Mouse (Mus musculus): Measurements from ENCODE around the gene Pigk.
A peak's percentile ranks its signal among the peaks of the same experiment; 100 is the strongest.
"Not testable (repeated sequence)": the region's sequence is repeated elsewhere in the genome, so short reads cannot be mapped to it uniquely, and the experiment has no call there.

The Pigk gene

GRCm38 (mm10) chr3:152770056-152770455 lies 56.2 kb downstream of the Pigk start:
- DNase-seq, result no peak

GRCm38 (mm10) chr3:152776363-152776762 lies 62.5 kb downstream of the Pigk start:
- DNase-seq, result peak; percentile 32

- DNase-seq, result peak; percentile 81
Measured at GRCm38 (mm10) chr3:152776872-152777540, 63.1 kb downstream of the Pigk start.

GRCm38 (mm10) chr3:152779819-152780218 lies 65.9 kb downstream of the Pigk start:
- no peak for DNase-seq

GRCm38 (mm10) chr3:152783792-152784191 lies 69.9 kb downstream of the Pigk start:
- DNase-seq, result peak; percentile 71

- DNase-seq, result not testable (repeated sequence)
Measured at GRCm38 (mm10) chr3:152784353-152784752, 70.5 kb downstream of the Pigk start.

- DNase-seq, result not testable (repeated sequence)
Measured at GRCm38 (mm10) chr3:152788301-152788953, 74.5 kb downstream of the Pigk start.

- DNase-seq, result peak; percentile 64
Measured at GRCm38 (mm10) chr3:152792601-152793000, 78.7 kb downstream of the Pigk start.

GRCm38 (mm10) chr3:152793006-152793405 lies 79.1 kb downstream of the Pigk start:
- no peak for DNase-seq

- peak; percentile 24 for DNase-seq
Measured at GRCm38 (mm10) chr3:152796216-152796615, 82.3 kb downstream of the Pigk start.

- DNase-seq, result no peak
Measured at GRCm38 (mm10) chr3:152797354-152797753, 83.5 kb downstream of the Pigk start.

GRCm38 (mm10) chr3:152799738-152800431 lies 86.0 kb downstream of the Pigk start:
- DNase-seq, result peak; percentile 87

GRCm38 (mm10) chr3:152813905-152814304 lies 100.0 kb downstream of the Pigk start:
- DNase-seq, result no peak

GRCm38 (mm10) chr3:152815110-152815509 lies 101.2 kb downstream of the Pigk start:
- no peak for DNase-seq

- no peak for DNase-seq
Measured at GRCm38 (mm10) chr3:152820406-152820805, 106.5 kb downstream of the Pigk start.

- peak; percentile 63 for DNase-seq
Measured at GRCm38 (mm10) chr3:152821202-152821601, 107.3 kb downstream of the Pigk start.

- peak; percentile 29 for DNase-seq
Measured at GRCm38 (mm10) chr3:152831377-152831776, 117.5 kb downstream of the Pigk start.

GRCm38 (mm10) chr3:152831974-152832373 lies 118.1 kb downstream of the Pigk start:
- no peak for DNase-seq

- DNase-seq, result no peak
Measured at GRCm38 (mm10) chr3:152832436-152832835, 118.5 kb downstream of the Pigk start.

- DNase-seq, result no peak
Measured at GRCm38 (mm10) chr3:152837407-152837806, 123.5 kb downstream of the Pigk start.

GRCm38 (mm10) chr3:152837938-152838337 lies 124.0 kb downstream of the Pigk start:
- no peak for DNase-seq

- DNase-seq, result peak; percentile 22
Measured at GRCm38 (mm10) chr3:152841264-152841663, 127.4 kb downstream of the Pigk start.

- DNase-seq, result no peak
Measured at GRCm38 (mm10) chr3:152842648-152843047, 128.7 kb downstream of the Pigk start.

- DNase-seq, result no peak
Measured at GRCm38 (mm10) chr3:152843925-152844324, 130.0 kb downstream of the Pigk start.
